Mouse (Mus musculus): ENCODE results near the gene Lypd4.
"Not testable (repeated sequence)": the region's sequence is repeated elsewhere in the genome, so short reads cannot be mapped to it uniquely, and the experiment has no call there.

Lypd4 gene

DNA sequence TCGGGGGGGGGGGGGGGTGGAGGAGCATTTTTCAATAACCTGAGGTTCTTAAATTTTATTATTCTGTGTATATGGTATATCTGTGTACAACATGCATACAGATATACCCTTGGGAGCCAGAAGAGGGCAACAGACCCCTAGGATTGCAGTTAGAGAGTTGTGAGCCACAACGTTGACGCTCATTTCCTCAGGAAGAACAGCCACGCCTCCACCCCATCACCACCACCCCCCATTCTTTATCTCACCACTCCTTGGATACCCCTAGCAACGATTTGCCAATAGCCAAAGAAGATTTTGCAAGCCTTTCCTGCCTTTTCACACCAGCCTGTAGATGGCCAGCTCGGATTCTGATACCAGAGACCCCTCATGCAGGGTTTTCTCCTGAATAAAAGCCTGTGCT is 24.0 kb downstream of the Lypd4 start:
- DNase-seq: no peak

DNA sequence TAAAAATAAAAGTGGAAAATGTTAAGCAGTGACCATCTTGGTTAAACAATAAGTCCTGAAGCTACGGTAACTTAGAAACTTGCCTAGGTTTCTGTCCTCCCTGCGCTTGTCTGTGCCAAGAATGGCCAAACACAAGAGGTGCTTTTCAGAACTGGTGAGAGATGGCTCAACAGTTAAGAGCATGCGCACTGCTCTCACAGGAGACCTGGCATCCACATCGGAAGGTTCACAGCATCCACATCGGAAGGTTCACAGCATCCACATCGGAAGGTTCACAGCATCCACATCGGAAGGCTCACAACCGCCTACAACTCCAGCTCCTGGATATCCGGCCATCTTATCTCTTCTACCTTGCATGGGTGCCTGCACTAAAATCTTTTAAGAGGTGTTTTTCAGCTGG is 24.6 kb downstream of the Lypd4 start:
- no peak for DNase-seq

- no peak for DNase-seq
Measured at GRCm38 (mm10) chr7:24844144-24844543, 25.6 kb downstream of the Lypd4 start.

DNA sequence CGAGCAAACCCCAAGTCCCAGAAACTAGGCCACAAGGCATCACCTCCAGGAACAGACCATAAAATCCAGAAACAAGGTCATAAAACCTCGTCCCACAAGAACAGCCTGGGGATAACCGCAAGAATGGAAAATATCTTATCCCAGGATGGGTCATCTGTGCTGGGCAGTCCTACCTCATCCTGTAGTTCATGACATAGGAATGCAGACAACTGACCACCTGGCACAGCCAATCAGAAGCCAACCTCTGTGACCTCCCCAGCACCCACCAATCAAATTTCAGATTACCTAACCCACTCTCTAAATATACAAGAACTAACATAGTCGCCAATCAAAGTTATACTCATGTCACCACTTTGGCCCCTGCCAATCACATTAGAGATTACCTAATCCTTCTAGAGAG is 28.7 kb downstream of the Lypd4 start:
- no peak for DNase-seq

GRCm38 (mm10) chr7:24840331-24840730 is 29.4 kb downstream of the Lypd4 start:
- DNase-seq: no peak

GRCm38 (mm10) chr7:24839410-24839808 is 30.3 kb downstream of the Lypd4 start:
- no peak for DNase-seq

- DNase-seq: not testable (repeated sequence)
Measured at GRCm38 (mm10) chr7:24838732-24839409, 30.9 kb downstream of the Lypd4 start.

GRCm38 (mm10) chr7:24827181-24827580 is 42.6 kb downstream of the Lypd4 start:
- no peak for DNase-seq

DNA sequence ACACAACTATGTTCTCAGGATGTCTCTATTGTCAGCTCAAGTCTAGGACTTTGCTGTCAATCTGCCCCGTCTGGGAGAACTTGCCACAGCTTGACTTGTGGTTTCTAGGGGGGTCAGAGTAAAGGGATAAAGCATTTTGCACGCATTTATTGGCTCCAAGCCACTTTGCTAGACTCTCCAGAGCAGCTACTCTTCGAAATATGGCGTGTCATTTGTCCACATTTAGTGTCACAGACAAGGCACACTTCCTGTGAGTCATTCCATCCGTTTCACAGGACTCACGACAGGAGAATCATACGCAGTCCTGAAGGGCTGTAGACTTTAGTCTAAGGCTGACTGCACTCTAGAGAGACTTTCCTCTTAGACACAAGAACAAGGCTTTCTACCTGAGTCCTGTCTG is 45.3 kb downstream of the Lypd4 start:
- no peak for DNase-seq

- peak; percentile 53 for DNase-seq
Measured at GRCm38 (mm10) chr7:24817502-24817901, 52.2 kb downstream of the Lypd4 start.

All from right cerebral cortex, postnatal 14 days (tissue).